Mouse (Mus musculus) right cerebral cortex, postnatal 36 days (tissue): ENCODE measurements at regions not wholly inside any gene's neighbourhood (a gene's known extent, or its start where the extent isn't known, plus 50 kb on each side); places are given as distances from the start of the nearest gene placed in this dataset.

ENCODE experiments used
- DNase-seq, 2 experiments: peaks; one replicate each; pipeline ENCODE4 v3.0.0; 2022; ENCODE audit warnings: low spot score in 2 of 2, mixed read lengths in 1 of 2

DNA sequence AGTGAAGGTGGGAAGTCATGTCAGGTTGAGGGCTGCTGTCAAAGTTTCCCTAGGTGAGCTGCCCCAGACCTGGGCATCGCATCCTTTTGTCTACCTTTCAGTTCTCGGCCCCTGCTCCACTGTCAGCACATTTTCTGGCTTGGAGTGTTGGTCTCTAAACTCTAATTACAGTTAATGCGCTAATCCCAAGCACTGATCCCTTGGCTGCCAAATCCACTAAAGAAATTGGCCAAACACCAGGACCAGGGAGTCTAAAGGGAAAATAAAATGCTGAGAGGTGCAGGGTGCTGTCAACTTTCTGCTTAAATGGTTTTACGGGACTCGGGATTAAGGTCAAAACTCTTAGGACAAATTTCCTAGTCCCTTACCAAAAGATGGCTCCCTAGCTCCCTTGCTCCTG lies 450.3 kb upstream of the Adamts9 start:
- no peak for DNase-seq

DNA sequence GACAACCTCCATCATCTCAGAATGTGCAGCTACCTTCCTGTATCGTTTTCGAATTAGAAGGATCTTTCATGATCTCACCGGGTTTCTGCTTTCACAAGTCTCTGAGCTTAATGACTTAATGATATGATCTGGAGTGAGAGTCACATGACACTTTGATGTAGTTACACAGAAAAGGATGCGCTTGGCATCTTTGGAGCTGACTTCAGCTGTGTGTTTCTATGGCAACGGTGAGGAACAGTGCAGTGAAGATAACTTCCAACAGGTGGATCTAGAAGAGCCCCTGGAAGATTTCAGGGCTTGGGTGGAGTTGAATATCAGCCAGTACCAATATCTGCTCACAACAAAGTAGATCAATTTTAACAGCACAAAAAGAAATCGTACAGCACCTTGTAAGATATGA lies 449.1 kb upstream of the Adamts9 start:
- DNase-seq = no peak

DNA sequence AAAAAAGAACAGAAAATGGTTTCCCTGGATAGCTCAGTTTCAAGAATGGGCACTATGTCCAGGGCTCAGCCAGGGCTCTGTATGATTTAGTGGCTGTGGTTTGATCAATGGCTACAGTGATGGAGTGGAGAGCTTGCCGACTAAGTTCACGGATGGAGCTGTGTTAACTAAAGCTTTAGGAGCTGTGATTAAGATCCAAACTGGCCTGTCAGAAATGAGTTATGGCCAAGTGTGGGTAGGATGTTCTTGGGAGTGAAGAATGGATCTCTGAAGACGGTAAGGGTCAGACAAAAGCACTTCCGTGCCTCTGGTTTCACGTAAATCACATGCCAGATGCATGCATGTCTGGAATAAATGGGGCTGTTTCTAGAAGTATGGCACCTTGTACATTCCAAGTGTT lies 447.9 kb upstream of the Adamts9 start:
- no peak for DNase-seq

DNA sequence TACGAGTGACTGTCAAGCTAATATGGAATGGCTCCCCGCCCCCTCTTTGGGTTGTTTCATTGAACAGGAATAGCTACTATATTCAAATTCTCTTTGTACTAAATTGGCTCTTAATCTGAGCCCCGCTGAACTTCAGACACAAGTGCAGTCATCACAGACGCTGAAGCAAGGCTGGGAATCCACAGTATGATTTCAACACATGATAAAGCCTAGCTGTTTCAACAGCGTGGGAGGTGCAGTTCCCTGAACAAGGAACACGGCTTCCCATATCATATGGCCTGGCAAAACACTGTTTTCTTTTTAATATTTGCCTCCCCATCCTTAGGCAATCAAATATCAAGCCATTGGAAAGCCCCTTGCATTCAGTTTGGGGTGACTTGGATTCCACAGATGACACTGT lies 428.0 kb upstream of the Adamts9 start:
- DNase-seq = no peak

DNA sequence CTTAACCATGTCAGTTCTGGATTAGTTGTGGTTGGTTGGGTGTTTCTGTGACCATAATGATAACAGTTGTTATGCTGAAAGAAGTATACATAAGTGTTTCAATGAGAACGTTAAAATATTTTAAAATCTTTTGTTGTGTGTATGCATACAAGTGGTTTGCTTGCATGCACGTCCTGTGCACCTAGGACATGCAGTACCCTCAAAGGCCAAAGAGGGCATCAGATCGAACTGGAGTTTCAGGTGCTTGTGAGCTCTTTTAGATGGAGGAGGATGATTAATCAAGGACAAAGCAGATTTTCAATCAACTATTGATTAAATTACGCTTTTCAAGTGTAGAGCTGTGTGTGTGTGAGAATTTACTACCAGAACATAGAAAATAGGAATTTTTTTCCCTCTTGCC lies 420.6 kb upstream of the Adamts9 start:
- no peak for DNase-seq

DNA sequence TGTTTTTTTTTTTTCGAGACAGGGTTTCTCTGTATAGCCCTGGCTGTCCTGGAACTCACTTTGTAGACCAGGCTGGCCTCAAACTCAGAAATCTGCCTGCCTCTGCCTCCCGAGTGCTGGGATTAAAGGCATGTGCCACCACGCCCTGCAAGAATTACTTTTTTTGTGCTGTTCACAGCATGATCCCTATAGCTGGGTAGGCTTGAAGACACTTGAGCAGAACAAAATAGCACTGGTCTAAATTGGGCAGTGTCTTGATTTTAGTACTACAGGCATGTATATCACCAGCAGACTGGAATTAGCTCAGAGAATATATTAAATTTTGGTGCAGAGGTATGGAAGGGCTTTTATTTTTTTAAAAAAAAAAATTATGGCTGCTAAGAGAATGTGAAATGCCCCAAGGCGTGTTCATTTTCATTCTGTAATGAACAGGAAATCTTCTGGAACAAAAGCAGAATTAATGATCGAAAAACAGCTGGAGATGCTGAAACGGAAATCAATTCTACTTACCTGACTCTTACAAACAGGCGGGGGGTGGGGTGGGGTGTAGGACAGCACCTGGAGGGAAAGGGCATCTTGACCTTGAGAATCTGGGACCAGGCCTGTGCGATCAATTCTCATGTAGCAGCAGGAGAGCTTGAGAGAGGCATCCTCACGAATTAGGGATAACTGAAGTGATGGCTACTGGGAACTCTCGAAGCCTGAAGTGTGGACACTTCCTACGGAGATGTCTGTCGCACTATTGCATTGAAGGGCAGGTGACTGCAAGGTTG lies 410.2 kb upstream of the Adamts9 start:
- DNase-seq = no peak

DNA sequence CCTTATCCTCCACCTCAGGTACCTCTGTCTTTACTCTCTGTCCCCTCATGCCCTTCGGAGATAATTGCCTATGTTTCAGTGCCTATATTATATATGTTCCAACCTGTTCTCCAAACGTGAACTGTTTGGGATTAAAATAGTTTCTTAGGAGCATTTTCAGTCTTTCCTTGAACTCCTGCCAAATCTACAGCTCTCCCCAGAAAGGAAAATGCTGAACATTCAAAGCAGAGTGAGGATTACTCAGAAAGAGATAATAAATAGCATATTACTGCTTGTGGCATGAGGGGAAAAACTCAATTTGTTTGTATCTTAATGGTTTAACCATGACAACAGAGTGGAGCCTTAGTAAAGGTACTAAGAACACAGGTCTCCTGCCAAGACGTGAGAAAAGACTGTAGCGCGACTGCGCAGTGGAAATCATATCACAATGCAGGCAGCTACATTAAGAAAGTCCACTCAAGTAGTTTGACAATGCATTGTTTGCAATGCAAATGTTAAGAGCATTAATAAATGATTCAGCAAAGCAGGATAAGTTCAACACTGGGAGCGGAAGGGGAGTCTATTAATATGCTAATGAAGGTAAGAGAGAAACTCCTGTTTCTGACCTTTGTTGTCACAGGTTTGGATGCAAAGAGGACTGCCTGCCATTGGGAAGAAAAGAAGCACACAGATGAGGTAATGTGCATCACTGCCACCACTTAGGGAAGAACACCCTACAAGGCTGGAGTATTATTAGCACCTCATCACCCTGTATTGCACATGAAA lies 406.8 kb upstream of the Adamts9 start:
- DNase-seq = no peak

DNA sequence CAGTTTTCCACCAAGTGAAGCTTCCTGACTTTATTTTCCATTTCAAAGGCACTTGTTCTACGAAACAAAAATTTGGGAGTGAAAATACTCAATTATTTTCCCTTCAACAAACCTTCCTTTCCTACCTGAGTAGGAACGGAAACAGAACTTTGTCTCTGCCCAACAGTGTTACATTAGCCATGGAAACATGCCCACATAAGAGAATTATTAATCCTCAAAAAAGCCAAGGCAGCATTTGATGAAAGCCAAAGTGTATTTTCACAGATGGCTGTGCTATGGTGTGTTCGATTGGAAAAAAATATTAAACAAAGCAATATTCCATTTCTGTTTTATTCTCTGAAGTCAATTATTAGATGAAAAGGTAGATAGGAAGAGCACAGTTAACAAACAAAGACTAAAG lies 404.8 kb upstream of the Adamts9 start:
- no peak for DNase-seq

DNA sequence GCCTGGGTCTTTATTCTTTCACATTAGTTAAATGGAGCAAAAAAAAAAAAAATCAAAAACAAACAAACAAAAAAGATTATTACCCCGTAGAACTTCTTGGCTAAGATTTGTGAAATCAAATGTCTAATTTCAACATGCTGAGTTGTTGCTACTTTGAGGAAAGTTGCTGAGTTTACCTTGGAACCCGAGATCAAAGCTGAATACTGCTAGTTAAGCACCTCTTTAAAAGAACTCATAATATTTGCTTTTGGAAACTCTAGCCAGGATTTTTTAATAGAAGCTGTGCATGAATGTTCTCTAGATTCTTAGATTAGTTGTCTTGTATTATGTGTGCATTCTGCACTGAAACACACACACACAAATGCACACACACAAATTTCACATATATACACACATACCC lies 385.4 kb upstream of the Adamts9 start:
- no peak for DNase-seq

DNA sequence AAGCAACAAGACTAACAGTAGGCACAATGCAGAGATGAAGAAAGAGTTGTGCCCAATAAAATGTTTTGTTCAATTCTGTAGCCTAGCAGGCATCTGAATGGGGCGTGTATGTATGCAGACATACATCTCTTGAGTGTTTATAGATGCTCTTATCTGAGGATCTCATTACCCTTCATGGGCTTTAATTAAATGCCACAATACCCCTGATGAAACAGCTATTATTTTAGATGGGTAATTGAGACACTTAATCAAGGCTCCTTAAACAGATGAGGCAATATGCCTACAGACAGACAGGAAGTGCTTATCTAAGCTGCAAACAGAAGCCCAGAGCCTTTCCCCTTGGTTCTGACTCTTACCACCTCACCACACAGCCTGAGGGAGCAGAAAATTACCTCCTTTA lies 384.6 kb upstream of the Adamts9 start:
- no peak for DNase-seq

DNA sequence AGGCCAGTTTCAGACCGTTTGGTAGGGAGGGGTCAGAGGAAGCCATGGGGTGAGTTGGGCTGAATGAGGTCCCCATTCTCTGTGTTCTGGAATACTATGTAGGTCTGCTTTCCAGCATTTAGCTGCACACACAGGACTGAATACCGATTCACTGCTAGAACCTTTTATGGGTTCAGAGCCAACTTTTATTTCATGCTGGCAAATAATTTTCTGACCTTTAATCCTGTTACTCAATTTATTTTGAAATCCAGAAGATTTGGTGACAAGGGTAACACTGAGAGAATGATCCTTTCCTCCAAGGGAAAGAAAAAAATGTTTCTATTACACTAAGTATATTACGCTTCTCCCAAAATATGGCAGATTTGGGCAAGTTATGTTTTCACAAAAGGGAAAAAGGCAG lies 380.6 kb upstream of the Adamts9 start:
- DNase-seq = no peak

DNA sequence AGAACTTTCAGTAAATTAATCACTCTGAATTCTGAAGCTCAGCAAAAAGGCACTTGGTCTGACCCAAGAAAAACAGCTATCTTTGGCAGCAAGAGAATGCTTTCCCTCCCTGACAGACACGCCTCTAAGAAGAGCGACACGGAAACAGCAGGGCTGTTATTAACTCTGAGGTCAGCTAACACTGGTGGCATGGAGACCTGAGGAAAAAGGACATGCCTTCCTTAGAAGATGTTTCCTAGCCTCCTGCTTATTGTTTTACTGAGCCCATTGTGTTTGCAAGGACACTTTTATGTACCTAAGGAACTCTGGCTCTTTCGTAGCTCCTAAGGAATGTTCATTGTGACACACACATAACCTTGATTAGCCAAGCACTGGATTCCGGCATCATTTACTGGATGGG lies 371.3 kb upstream of the Adamts9 start:
- no peak for DNase-seq

DNA sequence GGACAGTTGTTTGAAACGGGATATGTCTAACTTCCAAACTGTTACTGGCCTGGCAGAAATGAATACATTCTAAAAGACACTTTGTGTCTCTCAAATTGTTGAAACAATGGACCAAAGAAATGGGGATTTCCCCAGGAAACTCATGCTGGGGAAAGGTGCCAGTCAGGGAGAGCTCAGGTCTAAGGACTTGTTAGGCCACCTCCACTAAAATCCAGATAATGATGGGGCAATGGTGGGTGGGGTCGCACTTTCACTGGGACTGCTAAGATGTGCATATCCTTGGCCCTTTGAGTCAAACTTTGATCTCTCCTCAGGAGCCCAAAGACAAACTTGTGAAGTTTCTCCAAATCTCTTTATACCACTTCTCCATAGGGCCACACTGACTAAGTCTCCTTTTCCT lies 361.9 kb upstream of the Adamts9 start:
- DNase-seq = no peak

DNA sequence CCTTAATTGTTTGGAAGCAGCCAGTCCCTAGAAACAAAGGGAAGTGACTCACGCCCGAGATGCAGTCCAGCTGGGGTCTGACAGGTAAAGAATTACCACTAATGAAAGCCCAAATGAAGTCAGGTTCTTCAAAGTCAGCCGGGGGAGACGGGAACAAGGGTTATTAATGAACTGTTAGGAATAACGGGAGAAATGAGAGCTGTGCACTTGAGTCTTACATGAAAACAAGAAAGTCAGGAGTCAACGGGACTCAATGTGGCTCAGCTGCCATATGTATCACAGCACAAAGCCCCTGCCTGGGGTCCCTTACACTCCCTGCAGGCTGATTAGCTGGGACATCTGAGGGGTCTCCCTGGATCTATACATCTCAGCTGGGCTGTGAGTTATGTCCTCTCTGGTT lies 354.7 kb upstream of the Adamts9 start:
- no peak for DNase-seq

DNA sequence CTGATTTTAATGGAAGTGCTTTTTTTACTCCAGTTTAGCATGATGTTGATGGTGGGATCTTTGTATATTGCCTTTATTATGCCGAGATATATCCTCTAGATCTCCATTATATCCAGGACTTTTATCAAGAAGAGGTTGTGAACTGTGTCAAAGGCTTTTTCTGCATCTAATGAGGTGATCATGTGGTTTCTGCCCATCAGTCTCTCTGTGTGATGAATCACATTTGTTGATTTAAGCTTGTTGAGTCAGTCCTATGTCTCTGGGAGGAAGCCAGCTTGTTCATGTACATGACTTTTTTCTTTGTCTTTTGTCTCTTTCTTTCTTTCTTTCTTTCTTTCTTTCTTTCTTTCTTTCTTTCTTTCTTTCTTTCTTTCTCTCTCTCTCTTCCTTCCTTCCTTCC lies 348.4 kb upstream of the Adamts9 start:
- DNase-seq = no peak

DNA sequence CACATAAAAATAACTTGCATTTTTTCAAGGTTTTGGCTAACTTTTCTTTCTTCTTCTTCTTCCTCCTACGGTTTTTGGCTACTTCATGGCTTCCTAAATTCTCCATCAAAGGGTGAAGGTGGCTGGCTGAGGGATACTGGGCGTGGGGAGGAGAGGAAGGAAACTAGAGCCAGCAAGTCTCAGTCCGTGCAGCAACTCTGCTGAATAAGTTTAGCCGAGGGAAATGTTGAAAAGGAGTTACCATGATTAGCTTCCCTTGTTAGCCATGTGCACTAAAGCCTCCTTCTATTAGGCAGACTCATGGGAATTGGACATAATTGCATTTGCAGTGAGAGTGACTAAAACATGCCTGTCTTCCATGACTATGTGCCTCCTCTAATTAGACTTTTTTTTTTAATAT lies 345.1 kb upstream of the Adamts9 start:
- DNase-seq = no peak

DNA sequence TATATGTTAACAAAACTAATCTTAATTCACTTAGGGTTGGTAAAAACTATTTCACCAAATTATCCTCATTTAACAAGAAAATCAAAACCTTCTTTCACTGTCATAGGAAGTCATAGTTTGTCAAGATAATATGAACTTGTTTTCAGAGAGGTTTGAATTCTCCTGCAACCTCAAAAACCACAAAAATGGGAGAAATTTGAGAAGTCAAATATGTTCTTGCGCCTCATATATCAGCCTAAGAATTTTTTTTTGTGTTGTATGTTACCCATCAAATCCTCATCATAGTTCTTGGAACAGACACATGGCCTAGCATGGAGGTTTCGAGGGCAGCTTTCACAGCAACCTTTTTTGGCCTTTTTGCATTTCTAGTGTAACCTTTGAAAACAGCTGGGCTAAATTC lies 342.5 kb upstream of the Adamts9 start:
- DNase-seq = no peak

DNA sequence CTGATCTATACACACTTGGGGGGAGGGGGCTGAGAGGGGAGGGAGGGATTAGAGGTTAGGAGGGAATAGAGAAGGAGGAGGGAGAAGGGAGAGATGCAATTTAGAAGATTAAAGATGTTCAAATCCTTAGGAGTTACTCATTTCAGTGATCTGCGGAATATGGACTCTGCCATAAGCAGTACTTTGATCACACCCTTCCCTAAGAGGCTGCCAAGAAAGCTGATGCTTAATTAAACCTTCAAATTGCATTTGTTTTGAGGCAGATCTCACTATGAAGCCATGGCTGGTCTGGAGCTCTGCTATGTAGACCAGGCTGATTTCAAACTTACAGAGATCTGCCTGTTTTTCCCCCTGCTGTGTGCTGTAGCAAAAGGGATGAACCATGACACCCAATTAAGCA lies 338.2 kb upstream of the Adamts9 start:
- DNase-seq = no peak

DNA sequence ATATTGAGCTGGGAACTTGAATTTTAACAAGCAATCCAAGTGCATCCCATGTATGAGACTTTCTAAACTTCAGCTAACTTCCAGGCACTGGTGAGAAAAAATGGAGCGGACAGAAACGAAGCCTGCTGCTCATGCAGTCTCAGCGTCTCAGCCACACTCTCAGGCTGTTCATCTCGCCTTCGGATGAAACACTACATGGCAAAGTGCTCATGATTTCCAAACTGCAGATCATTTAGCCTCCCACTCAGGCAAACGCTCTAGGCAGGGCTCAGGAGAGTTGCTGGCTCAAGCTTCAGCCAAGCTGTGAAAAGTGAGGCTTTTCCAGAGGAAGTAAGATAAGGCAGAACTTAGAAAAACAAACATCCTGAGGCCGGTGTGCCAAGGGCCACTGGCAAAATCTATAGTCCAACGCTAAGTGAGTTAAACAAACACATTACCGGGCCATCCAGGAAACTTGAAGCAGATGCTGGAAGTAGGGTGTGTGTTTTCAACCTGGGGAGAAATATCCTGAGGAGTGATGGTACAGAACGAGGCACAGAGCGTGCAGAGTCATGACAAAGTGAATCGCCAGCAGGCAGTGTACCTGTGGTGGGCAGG lies 330.7 kb upstream of the Adamts9 start:
- DNase-seq = peak in 1 of 2 experiments; percentile 6

DNA sequence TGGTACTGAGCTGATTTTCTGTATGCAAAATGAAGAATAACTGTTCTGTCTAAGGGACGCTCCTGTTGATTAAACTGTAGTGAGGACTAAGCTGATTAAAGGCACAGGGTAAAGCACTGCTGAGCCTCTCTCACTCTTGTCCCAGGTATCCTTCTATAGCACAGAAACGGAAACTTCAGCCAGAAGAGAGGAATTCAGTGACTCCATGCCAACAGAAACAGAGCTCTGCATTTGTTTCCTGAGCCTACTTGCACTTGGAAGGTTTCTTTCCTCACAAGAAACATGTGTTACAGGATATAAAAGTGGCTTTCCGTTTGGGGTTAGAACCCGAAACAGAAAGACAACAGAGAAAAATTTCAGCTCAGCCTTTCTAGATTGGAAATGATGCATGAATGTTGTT lies 328.9 kb upstream of the Adamts9 start:
- no peak for DNase-seq

DNA sequence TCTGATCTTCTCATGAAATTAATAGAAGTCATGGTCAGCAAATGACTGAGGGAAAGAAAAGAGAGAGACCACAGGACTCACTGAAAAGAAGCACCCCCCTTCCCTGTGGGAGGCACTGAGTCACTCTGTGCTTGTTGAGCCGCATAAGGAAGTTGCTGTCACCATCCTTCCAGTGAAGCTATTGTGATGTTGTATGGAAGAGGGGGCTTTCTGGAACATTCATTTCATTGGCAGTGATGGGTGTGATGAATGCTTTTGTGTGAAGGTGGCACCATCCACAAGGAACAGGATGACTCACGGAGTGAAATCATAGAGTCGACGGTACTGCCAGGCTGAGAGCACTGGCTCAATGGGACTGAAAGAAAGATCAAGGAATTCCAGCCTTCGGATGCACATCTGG lies 323.5 kb upstream of the Adamts9 start:
- peak in 1 of 2 experiments; percentile 12 for DNase-seq

DNA sequence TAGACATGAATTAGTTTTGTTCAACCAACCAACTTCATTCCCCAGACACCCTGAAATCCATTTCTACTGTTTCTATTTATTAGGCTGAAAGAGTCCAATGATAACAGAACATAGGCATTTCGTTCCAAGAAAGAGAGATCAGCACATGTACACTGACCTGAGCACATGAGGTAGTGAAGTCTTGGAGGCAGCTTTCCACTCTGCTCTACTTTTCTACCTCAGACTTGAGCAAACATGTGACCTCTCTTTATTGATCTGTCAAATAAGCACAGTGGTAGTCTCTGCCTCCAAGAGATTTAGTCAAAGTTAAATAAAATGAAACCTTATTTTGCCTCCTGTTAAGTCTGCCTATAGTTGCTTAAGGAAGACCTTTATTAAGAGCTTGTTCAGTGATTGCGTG lies 321.9 kb upstream of the Adamts9 start:
- DNase-seq = no peak

DNA sequence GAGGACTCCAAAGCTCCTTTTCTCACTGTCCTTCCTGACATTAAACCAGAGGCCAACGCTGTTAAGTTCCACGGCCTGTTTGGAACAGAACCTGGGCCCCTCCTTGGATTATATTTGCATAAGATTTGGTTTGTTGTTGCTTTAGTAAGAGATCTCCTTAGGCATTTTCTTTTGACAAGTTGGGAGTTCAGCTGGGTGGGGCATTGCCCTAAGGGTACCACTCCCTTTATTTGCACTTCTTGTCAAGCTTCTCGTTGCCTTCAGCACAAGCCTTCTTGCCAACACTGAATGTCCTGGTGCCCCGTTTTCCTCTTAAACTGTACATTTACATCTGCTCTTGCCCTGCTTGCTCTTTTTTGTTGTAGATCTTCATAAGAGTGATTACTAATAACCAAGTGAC lies 317.5 kb upstream of the Adamts9 start:
- no peak for DNase-seq
